Mouse (Mus musculus): ENCODE results near the gene Blmh. TPM values are rescaled to one million over a fixed set of nuclear protein-coding genes. Genes with fewer than 3 reads are reported as not detected.
A peak's percentile ranks its signal among the peaks of the same experiment; 100 is the strongest.

Blmh gene
- polyA plus RNA-seq, 1 experiment from 2014 or later = 133 TPM

- 75% methylated on average over 3 of the region's 3 CpGs for WGBS
Observed at GRCm38 (mm10) chr11:76892972-76893371, 31.6 kb upstream of the Blmh start.

DNA sequence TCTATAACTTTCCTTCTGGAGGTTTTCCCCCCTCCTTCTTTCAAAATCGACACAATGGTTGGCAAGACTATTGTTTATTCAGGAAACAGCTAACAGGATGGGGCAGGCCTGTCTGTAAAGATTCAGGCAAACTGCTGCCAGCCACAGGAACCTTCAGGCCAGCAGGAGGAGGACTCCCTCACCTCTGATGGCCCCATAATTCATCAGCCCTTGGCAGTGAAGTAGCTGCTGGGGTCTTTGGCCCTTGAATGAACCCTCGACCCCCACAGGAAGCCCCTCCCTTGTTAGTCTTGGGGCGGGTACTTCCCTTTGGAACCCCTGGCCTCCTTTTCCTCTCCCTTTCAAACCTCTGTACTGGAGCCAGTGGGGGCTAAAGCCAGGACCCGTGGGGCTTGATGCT is 31.0 kb upstream of the Blmh start:
- no peak overlapping the region for H3K9ac ChIP-seq (ENCODE audit: low read depth, low read length)
- 4% methylated on average over 4 of the region's 4 CpGs for WGBS
- no peak overlapping the region for H3K4me2 ChIP-seq (ENCODE audit: low read length)
- no peaks in the 10 kb centered on the region for H3K9me3 ChIP-seq (replicated peaks; ENCODE audit: low read length)
- H3K4me3 ChIP-seq (replicated peaks; ENCODE audit: low read depth, low read length) = no peak overlapping the region
- 0 out of 2 replicates have a peak, but pooled peaks have one; percentile 23 for TF ChIP-seq CTCF (IDR thresholded peaks at IDR 0.05; ENCODE audit: low read depth)
- H3K4me1 ChIP-seq (replicated peaks; ENCODE audit: insufficient read depth, low read length) = peaks cover 27% of the 10 kb centered on the region
- H3K27me3 ChIP-seq (ENCODE audit: insufficient read depth, low read length) = no peaks in the 10 kb centered on the region
- ATAC-seq (replicated peaks; ENCODE audit: low FRiP score, low read depth) = peak; percentile 53; the same call in 1 of the 2 replicates
- peak; percentile 78 for DNase-seq (ENCODE audit: low spot score)
- H3K36me3 ChIP-seq (ENCODE audit: insufficient read depth, low read length) = no peaks in the 10 kb centered on the region
- peak overlapping the region; percentile 44 for H3K27ac ChIP-seq

More at GRCm38 (mm10) chr11:76892972-76893371, 31.6 kb upstream of the Blmh start:
- no peaks in the 10 kb centered on the region for H3K9me3 ChIP-seq (replicated peaks; ENCODE audit: low read length)
- H3K4me3 ChIP-seq (replicated peaks; ENCODE audit: low read depth, low read length) = no peak overlapping the region
- no peak overlapping the region for H3K9ac ChIP-seq (ENCODE audit: low read depth, low read length)
- H3K4me2 ChIP-seq (ENCODE audit: low read length) = no peak overlapping the region
- no peak for TF ChIP-seq CTCF (IDR thresholded peaks at IDR 0.05; ENCODE audit: low read depth)
- peaks cover 21% of the 10 kb centered on the region for H3K4me1 ChIP-seq (replicated peaks; ENCODE audit: insufficient read depth, low read length)
- ATAC-seq (replicated peaks; ENCODE audit: low FRiP score, low read depth) (no peak), DNase-seq (ENCODE audit: low spot score) (no peak)
- no peaks in the 10 kb centered on the region for H3K36me3 ChIP-seq (ENCODE audit: insufficient read depth, low read length)
- no peaks in the 10 kb centered on the region for H3K27me3 ChIP-seq (ENCODE audit: insufficient read depth, low read length)
- peak overlapping the region; percentile 32; the same call in 1 of the 2 replicates for H3K27ac ChIP-seq

DNA sequence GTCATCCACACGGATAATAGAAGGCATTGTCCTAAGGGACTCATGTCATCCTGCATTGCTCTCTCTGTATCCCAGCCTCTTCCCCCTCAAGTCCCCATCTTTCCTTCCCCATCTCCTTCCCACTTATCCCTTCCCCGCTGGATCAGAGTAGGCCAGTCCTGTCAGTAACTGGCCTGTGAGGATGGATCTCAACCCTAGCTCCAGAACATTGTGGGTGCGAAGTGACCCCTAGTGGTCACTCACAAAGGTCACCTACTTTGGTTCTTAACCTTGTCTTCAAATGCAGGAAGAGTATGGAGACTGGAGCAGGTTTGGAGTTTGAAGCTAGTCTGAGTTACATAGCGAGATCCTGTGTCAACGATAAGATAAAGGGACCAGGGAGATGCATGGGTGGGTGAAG is 30.4 kb upstream of the Blmh start:
- Histone ChIP-seq H3K4me1 (replicated peaks; ENCODE audit: insufficient read depth, low read length) (peaks cover 28% of the 10 kb centered on the region), H3K27me3 (ENCODE audit: insufficient read depth, low read length) (no peaks in the 10 kb centered on the region), H3K9me3 (replicated peaks; ENCODE audit: low read length) (no peaks in the 10 kb centered on the region), H3K4me2 (ENCODE audit: low read length) (no peak overlapping the region), H3K36me3 (ENCODE audit: insufficient read depth, low read length) (no peaks in the 10 kb centered on the region), H3K9ac (ENCODE audit: low read depth, low read length) (no peak overlapping the region), H3K4me3 (replicated peaks; ENCODE audit: low read depth, low read length) (no peak overlapping the region), H3K27ac (peak overlapping the region; percentile 44; the same call in 1 of the 2 replicates)
- peak; percentile 97 for TF ChIP-seq CTCF (IDR thresholded peaks at IDR 0.05; ENCODE audit: low read depth)
- WGBS = 24% methylated on average over 5 of the region's 5 CpGs
- ATAC-seq (replicated peaks; ENCODE audit: low FRiP score, low read depth) = peak; percentile 57; the same call in 1 of the 2 replicates
- DNase-seq (ENCODE audit: low spot score) = peak; percentile 92

- Histone ChIP-seq H3K27ac (peak overlapping the region; percentile 72), H3K4me3 (replicated peaks; ENCODE audit: low read depth, low read length) (no peak overlapping the region), H3K27me3 (ENCODE audit: insufficient read depth, low read length) (no peaks in the 10 kb centered on the region), H3K36me3 (ENCODE audit: insufficient read depth, low read length) (no peaks in the 10 kb centered on the region), H3K9ac (ENCODE audit: low read depth, low read length) (no peak overlapping the region), H3K9me3 (replicated peaks; ENCODE audit: low read length) (no peaks in the 10 kb centered on the region), H3K4me2 (ENCODE audit: low read length) (no peak overlapping the region), H3K4me1 (replicated peaks; ENCODE audit: insufficient read depth, low read length) (peaks cover 18% of the 10 kb centered on the region)
- 28% methylated on average over 6 of the region's 6 CpGs for WGBS
- DNase-seq (ENCODE audit: low spot score) (peak; percentile 44), ATAC-seq (replicated peaks; ENCODE audit: low FRiP score, low read depth) (no peak)
- TF ChIP-seq CTCF (IDR thresholded peaks at IDR 0.05; ENCODE audit: low read depth) = no peak
Observed at GRCm38 (mm10) chr11:76896360-76896759, 28.2 kb upstream of the Blmh start.

DNA sequence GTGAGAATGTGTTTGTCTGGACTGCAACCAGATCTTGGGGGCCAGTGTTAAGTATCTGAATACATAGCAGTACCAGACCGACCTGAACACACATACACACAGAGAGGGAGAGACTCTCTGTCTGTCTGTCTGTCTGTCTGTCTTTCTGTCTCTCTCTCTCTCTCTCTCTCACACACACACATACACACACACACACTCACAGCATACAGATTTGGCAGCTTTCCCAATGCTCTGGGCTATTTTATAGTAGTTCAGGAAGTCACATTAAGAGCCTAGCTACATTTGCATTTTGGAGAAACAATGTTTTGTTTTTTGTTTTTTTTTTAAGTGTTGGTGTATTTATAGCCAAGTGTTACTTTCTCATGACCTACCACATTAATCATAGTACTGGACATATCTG is 27.5 kb upstream of the Blmh start:
- TF ChIP-seq CTCF (IDR thresholded peaks at IDR 0.05; ENCODE audit: low read depth) = no peak
- Histone ChIP-seq H3K36me3 (ENCODE audit: insufficient read depth, low read length) (no peaks in the 10 kb centered on the region), H3K27me3 (ENCODE audit: insufficient read depth, low read length) (no peaks in the 10 kb centered on the region), H3K9me3 (replicated peaks; ENCODE audit: low read length) (no peaks in the 10 kb centered on the region), H3K4me3 (replicated peaks; ENCODE audit: low read depth, low read length) (no peak overlapping the region), H3K4me2 (ENCODE audit: low read length) (no peak overlapping the region), H3K9ac (ENCODE audit: low read depth, low read length) (no peak overlapping the region), H3K4me1 (replicated peaks; ENCODE audit: insufficient read depth, low read length) (peaks cover 18% of the 10 kb centered on the region), H3K27ac (peak overlapping the region; percentile 72)
- ATAC-seq (replicated peaks; ENCODE audit: low FRiP score, low read depth) (no peak), DNase-seq (ENCODE audit: low spot score) (peak; percentile 80)
- 30% methylated on average over 1 of the region's 1 CpGs for WGBS

DNA sequence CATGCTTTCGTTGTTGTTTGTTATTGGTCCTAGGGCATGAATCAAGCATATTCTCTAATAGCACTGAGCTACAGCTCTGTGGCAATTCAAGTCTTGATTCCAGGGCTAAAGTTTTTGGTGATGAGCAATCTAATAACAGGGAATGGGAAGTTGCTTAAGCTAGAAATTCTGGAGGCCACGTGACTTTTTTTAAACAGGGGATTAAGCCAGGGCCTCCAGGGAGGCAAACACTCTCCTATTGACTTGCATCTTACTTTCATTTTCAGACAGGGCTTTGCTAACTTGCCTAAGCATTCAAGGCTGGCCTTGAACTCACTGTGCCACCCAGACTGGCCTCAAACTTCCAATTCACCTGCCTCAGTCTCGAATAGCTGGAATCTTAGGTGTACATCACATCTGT is 26.7 kb upstream of the Blmh start:
- Histone ChIP-seq H3K27ac (peak overlapping the region; percentile 63), H3K36me3 (ENCODE audit: insufficient read depth, low read length) (no peaks in the 10 kb centered on the region), H3K9ac (ENCODE audit: low read depth, low read length) (no peak overlapping the region), H3K27me3 (ENCODE audit: insufficient read depth, low read length) (no peaks in the 10 kb centered on the region), H3K4me1 (replicated peaks; ENCODE audit: insufficient read depth, low read length) (peaks cover 18% of the 10 kb centered on the region), H3K9me3 (replicated peaks; ENCODE audit: low read length) (no peaks in the 10 kb centered on the region), H3K4me2 (ENCODE audit: low read length) (no peak overlapping the region), H3K4me3 (replicated peaks; ENCODE audit: low read depth, low read length) (no peak overlapping the region)
- 35% methylated on average over 3 of the region's 3 CpGs for WGBS
- DNase-seq (ENCODE audit: low spot score) = no peak
- no peak for ATAC-seq (replicated peaks; ENCODE audit: low FRiP score, low read depth)
- TF ChIP-seq CTCF (IDR thresholded peaks at IDR 0.05; ENCODE audit: low read depth) = no peak

DNA sequence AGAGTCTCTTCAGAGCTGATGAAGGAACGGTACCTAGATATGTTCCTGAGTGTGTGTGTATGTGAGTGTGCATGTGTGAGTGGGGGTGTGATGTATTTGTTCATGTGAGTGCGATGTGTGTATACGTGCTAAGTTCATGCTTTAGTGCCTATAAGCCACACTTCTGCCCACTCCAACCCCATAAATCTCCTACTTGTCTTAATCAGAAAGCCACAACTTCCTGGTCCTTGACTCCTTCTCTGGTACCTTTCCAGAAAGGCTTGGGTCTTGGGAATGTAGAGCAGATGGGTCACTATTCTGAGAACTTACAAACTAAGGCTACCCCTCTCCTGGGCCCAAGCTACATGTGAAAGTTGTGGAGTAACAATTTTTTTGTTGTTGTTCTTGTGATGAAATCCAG is 25.9 kb upstream of the Blmh start:
- Histone ChIP-seq H3K4me2 (ENCODE audit: low read length) (no peak overlapping the region), H3K9me3 (replicated peaks; ENCODE audit: low read length) (no peaks in the 10 kb centered on the region), H3K9ac (ENCODE audit: low read depth, low read length) (no peak overlapping the region), H3K27me3 (ENCODE audit: insufficient read depth, low read length) (no peaks in the 10 kb centered on the region), H3K4me1 (replicated peaks; ENCODE audit: insufficient read depth, low read length) (peaks cover 17% of the 10 kb centered on the region), H3K27ac (0 out of 2 replicates have a peak overlapping the region, but pooled peaks have one; percentile 63), H3K4me3 (replicated peaks; ENCODE audit: low read depth, low read length) (no peak overlapping the region), H3K36me3 (ENCODE audit: insufficient read depth, low read length) (no peaks in the 10 kb centered on the region)
- WGBS = 70% methylated on average over 3 of the region's 3 CpGs
- TF ChIP-seq CTCF (IDR thresholded peaks at IDR 0.05; ENCODE audit: low read depth) = no peak
- DNase-seq (ENCODE audit: low spot score) (no peak), ATAC-seq (replicated peaks; ENCODE audit: low FRiP score, low read depth) (no peak)
